Mouse (Mus musculus) cerebellum, adult 2 months (tissue): Measurements from ENCODE around the gene Nat9.

Source experiments
- CTCF ChIP-seq: fragments of 200-500 bp; IDR thresholded peaks from 2 replicates; pipeline ENCODE4 v1.5.1; 2011; ENCODE audit warnings: low read depth, mild to moderate bottlenecking, control low read depth, low read length, moderate library complexity, borderline replicate concordance; ENCODE audit not compliant: insufficient read depth
- POLR2A ChIP-seq: fragments of 200-500 bp; IDR thresholded peaks from 2 replicates; pipeline ENCODE4 v1.6.1; 2011; ENCODE audit warnings: low read length, control low read depth, borderline replicate concordance; ENCODE audit not compliant: insufficient read depth

DNA sequence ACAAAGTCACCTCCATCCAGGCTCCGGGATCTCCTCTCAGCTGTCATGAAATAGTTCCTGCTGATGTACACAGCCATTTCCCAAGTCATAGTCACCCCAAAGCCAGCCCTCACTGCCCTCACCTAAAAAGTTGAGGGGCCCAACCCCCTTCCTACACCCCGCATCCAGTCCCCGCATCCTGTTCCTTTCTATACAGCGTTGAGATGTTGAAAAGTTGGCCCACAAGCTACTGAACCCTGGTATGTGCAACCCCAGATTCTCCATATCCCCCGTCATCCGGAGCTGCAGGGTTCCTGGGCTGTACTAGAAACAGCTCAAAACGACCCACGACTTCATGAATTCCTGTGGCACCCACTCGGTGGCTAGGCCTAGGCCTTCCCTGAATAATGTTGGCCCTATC is 34.6 kb downstream of the Nat9 start:
- TF ChIP-seq CTCF (no peak), POLR2A (no peak)
